13 mouse cellular contexts compared by ENCODE assay signal in genomic region chr2:21299681-21300080, GRCm38 (mm10).
DNase-seq lines count a peak whose midpoint lies in the region.
"Had no signal": no experiment of that assay in that cellular context is flagged by ENCODE, and none has a peak within 500 bp of the region (broad histone marks: within the 10 kb centered on the region; RNA-seq: fewer than 3 reads in every experiment).

No protein-coding gene starts in this region.

- DNase-seq in cerebellum, adult 8-10 months, result peak; percentile 41
- DNase-seq in cerebellum, adult 11-12 months, result no peak
- peak; percentile 56 for DNase-seq in left cerebral cortex, postnatal 4 days
- DNase-seq in left cerebral cortex, postnatal 14 days (ENCODE audit: low spot score in 2 of 2), result no peak
- peak; percentile 51 for DNase-seq in cerebellum, adult 9-10 months
- peak; percentile 57 for DNase-seq in lung, postnatal 14 days
- no peak for DNase-seq in left cerebral cortex, postnatal 25 days (ENCODE audit: low spot score in 2 of 2)
- no peak for DNase-seq in left cerebral cortex, adult 11 months (ENCODE audit: low spot score)
- DNase-seq: gastrocnemius, postnatal 25 days; heart, postnatal 36 days; layer of hippocampus, adult 9-11 months; right cerebral cortex, postnatal 25 days; thymus, adult 18-20 months had no signal

- intact Hi-C loops in left cerebral cortex, postnatal 4 days (cut with DNase I), result no loop called here
- intact Hi-C loops in left cerebral cortex, postnatal 14 days (cut with DNase I), result no loop called here
- intact Hi-C loops in left cerebral cortex, postnatal 25 days (cut with DNase I), result no loop called here

Comparison
In these comparisons a context has a peak if more than half of its experiments do, and no peak if none do; other contexts are left out.
1. DNase-seq: peak in cerebellum, adult 8-10 months (single experiment), left cerebral cortex, postnatal 4 days (single experiment), cerebellum, adult 9-10 months (single experiment) and lung, postnatal 14 days (single experiment); none in cerebellum, adult 11-12 months (single experiment), left cerebral cortex, postnatal 14 days (0 of 2), left cerebral cortex, postnatal 25 days (0 of 2) and left cerebral cortex, adult 11 months (single experiment).